15 mouse cellular contexts compared by ENCODE assay signal in genomic region chr8:65180447-65180846, GRCm38 (mm10). TPM values are rescaled to one million over a fixed set of nuclear protein-coding genes. Genes with fewer than 3 reads are reported as not detected.
"Had no signal": no experiment of that assay in that cellular context is flagged by ENCODE, and none has a peak within 500 bp of the region (broad histone marks: within the 10 kb centered on the region; RNA-seq: fewer than 3 reads in every experiment).

No protein-coding gene starts in this region.

- H3K9ac ChIP-seq: liver, embryonic 15.5 days; midbrain, embryonic 15.5 days; neural tube, embryonic 13.5 days had no signal

- H3K36me3 ChIP-seq: limb, embryonic 10.5 days; liver, embryonic 15.5 days; midbrain, embryonic 15.5 days; neural tube, embryonic 13.5 days had no signal

- H3K4me2 ChIP-seq: liver, embryonic 11.5 days; liver, embryonic 15.5 days; midbrain, embryonic 11.5 days; midbrain, embryonic 15.5 days; neural tube, embryonic 13.5 days had no signal

- DNase-seq: kidney, adult 8-10 months; lung, adult 2 months; lung, postnatal 36 days; right cerebral cortex, postnatal 14 days; thymus, postnatal 14 days had no signal

- H3K4me1 ChIP-seq: liver, embryonic 15.5 days; midbrain, embryonic 15.5 days; neural tube, embryonic 13.5 days had no signal

- ATAC-seq: intestine, embryonic 16.5 days; lung, postnatal 0 days; midbrain, embryonic 15.5 days had no signal

- H3K27ac ChIP-seq: limb, embryonic 10.5 days; liver, embryonic 15.5 days; midbrain, embryonic 15.5 days; neural tube, embryonic 13.5 days; stomach, postnatal 0 days had no signal

- H3K9me3 ChIP-seq: limb, embryonic 10.5 days; liver, embryonic 15.5 days; midbrain, embryonic 15.5 days; neural tube, embryonic 13.5 days had no signal

- H3K4me3 ChIP-seq: limb, embryonic 10.5 days; liver, embryonic 15.5 days; midbrain, embryonic 15.5 days; neural tube, embryonic 13.5 days had no signal

- H3K27me3 ChIP-seq: liver, embryonic 15.5 days; midbrain, embryonic 15.5 days; neural tube, embryonic 13.5 days had no signal

RNA-seq across cellular contexts. Expression of gene BC030870, which starts 51.1 kb away (rescaled TPM):
- polyA plus RNA-seq: limb, embryonic 10.5 days; liver, embryonic 11.5 days; liver, embryonic 15.5 days; midbrain, embryonic 11.5 days; neural tube, embryonic 13.5 days; spleen, adult 2 months had no signal
